Mouse (Mus musculus) left cerebral cortex, adult 8-10 months (tissue): ENCODE data around the gene Rab5c. TPM values are rescaled to one million over a fixed set of nuclear protein-coding genes. Genes with fewer than 3 reads are reported as not detected.

ENCODE experiments used
- DNase-seq, 2 experiments: peaks; one replicate each; pipeline ENCODE4 v3.0.0; 2022; ENCODE audit warnings: low spot score in 2 of 2
- total RNA-seq, 4 experiments: library from RNA; stranded (reverse); gene quantifications; 2 replicates each; pipeline ENCODE4 v1.2.4; 2022

Rab5c gene
- total RNA-seq, 4 experiments from 2014 or later: 148 to 157 (median 154) TPM

DNA sequence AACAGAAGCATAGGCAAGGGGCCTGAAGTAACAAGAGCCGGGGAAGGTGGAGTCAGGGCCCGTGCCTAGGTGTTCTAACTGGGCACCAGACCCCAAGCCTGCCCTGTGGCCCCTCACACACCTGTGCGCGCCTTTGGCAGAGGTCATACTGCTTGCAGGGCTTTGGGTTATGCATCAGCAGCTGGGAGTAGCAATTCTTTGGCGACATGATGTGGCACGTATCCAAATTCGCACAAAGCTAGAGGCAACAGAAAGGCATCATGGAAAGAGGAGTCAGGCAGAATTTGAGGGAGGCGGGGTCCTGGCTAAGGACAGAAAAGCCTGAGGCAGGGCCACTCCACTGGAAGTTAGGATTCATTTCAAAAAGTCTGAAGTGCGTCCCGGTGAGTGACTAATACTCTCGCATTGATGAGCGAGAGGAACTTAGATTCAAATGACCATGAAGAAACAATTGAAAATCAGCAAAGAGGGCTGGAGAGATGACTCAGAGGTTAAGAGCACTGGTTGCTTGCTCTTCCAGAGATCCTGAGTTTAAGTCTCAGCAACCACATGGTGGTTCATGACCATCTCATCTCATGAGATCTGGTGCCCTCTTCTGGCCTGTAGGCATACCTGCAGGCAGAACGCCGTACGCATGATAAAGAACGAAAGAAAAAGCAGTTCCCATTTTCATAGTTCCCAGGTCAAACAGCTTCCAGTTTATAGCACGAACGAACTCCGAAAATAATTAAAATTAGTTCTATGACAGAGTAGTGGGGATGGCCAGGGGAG is 35.7 kb downstream of the Rab5c start:
- no peak for DNase-seq

DNA sequence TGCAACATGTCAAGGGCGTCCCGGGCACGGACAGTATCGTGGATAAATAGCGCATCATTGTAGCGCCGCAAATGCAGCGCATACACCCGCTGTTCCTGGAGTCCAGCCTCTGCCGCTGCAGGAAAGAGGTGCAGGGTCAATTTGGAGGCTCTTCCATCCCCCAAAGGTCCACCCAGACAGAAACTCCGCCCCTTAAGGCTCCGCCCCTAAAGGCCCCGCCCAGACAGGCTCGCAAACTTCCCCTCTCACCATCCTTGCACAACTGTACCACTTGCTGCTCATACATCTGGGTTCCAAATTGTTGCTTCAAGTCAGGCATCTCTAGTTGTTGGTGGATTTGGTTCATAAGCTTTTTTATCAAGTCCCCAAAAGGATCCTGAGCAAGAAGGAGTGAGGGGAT is 36.7 kb downstream of the Rab5c start:
- no peak for DNase-seq

DNA sequence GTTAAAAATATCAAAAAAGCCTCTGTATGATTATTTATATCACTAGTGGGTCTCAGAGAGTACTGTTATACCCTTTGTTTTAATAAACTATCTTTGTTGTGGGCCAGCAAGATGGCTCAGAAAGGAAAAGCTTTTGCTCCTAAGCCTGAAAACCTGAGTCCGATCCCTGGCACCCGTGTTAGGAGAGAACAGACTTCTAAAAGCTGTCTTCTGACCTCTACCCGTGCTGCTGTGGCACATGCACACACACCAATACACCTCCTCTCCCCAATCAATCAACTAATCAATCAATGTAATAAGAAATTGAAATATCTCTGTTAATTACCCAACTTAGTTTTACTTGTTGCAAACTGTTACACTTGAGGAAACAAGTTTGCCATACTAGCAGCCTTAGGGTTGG is 37.3 kb downstream of the Rab5c start:
- no peak for DNase-seq

DNA sequence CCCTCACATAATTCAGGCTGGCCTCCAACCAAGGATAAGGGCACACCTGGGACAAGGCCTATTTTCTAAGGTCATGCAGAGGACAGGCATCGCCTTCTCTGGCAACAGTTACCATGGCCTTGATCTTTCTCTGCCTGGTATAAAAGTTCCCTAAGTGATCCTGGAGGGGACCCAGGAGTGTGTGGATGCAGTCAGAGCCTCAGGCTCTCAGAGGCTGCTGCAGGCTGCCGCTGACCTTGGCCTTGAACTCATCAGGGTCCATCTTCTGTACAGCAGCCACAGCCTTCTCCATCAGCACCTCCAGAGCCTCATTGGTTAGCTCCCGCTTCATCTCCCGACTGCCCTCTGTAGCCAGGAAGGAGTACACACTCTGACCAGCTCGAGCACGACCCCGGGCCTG is 40.1 kb downstream of the Rab5c start:
- DNase-seq: no peak

DNA sequence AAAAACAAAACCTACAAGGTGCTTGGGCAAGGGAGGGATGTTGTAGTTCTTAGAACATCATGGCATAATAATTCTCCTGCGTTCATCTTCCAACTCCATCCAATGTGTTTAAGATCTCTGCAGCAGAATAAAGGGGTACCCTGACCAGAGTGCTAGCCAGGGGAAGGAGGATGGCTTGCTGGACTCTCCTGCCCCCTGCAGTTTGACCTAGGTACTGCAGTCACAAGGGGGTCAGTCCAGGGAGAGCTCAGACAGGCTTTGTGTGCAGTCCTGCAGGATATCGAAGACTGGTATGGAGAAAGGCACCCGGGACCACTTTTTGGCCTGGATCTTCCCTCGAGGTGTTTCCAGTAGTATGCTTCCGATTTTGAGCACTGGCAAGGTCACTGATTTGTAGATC is 43.1 kb downstream of the Rab5c start:
- DNase-seq: peak in 1 of 2 experiments; percentile 77

DNA sequence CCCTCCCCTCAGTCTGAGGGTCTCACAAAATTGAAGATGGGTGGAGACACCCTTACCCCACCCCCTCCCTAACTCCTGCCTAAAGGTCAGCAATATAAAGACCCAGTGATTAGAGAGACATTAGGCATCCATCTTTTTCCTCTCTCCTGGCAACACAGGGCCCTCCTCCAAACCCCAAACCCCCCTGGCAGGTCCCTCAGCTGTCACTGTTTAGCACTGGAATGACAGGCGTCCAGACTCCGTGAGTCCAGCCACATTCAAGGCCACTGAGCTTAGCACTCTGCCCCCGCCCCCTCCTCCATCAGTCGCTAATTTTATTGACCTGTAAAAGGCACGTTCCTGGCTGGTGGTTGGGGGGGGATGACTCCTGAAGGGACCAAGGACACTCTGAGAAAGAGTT is 44.9 kb downstream of the Rab5c start:
- no peak for DNase-seq

DNA sequence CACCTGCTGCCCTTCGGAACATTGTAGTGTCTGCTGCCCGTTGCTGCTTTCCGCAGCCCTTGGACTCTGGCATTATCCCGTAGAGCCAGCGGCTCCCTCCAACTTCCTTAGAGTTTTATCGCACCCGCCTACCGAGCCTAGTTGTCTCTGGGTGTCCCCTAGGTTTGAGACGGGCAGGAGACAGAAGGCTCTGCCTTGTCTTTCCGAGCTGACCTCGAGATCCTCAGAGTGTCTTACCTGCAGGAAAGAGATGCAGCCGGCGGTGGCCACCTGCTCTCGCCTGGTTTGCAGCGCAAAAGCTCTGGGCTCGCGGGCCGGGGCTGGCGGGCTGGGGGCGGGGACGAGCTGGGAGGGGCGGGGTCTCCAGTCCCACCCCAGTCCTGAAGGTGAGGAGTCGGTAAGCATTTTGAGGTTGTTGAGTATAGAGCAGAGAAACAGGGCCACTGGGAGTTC is 45.8 kb downstream of the Rab5c start, which contains the start of gene Zfp385c:
Zfp385c (minus strand) TSS at position 292 of the 453 bp plus-strand sequence.
- no peak for DNase-seq

DNA sequence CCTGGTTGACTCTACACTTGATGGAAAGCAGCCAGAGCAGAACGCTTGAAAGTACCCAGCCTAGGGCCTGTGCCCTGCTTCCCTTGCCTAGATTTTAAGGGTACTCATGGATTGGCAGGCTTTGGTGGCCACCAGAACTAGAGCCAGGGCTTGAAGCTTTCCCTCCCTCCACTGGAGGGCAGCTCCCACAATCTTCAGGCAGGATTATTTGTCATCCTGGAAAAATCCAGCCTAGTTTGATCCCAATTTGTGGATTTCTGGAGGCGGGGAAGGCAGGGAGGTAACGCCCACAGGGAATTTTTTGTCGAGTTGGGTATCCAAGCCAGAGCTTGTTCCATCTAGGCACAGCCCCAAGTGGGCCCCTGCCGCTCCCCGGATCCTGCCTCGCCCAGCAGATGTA is 47.6 kb downstream of the Rab5c start:
- no peak for DNase-seq

DNA sequence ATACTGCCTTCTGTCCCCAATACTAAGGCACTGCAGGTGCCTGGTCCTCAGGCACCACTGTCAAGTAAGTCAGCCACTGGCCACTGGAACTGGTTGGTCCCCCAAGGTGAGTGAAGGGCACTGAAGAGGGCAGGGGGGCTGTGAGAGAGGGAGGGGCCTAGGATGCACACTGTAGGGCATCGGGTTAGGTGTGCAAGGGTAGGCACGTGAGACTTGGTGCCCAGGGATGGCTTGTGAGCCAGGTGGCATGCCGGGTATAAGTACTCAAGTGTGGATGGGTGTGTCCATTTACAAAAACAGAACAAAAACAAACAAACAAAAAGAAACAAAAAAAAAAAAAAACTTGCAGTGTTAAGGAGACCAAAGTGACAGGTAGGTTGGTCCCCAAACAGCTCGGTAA is 49.6 kb downstream of the Rab5c start:
- no peak for DNase-seq

DNA sequence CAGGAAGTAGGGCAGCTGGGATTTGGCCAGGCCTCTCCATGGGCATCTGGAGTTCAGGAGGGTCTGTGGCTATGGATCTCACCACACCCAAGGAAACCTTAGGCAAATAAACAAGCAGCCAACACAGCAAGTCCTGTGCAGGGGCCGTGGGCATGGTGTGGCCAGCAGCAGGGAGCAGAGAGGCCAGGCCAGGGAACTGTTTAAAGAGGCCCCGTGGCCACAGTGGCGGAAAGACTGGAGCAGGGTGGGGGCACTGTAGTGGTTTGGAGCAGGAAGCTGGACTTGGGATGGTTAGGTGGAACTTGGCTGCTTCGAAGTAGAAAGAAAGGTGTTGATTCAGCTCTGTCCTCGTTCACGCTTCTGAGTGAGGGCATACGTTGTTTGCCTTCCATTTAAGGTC is 50.8 kb downstream of the Rab5c start:
- DNase-seq: no peak

DNA sequence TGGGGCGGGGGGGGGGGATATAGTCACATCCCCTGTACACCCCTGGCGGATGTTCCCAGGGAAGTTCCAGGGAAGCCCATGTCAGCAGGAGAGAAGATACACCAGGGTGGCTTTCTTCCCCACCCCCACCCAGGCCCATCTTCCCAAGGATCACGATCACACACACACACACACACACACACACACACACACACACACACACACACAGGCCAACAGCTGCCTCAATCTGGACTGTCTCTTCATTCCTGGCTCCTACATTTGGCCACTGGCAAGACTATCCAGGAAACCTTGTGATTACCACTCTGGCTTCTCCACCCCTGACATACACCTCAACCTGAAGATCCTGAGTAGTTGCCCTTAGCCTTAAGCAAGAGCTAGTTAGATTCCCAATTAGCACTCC is 52.6 kb downstream of the Rab5c start:
- no peak for DNase-seq

DNA sequence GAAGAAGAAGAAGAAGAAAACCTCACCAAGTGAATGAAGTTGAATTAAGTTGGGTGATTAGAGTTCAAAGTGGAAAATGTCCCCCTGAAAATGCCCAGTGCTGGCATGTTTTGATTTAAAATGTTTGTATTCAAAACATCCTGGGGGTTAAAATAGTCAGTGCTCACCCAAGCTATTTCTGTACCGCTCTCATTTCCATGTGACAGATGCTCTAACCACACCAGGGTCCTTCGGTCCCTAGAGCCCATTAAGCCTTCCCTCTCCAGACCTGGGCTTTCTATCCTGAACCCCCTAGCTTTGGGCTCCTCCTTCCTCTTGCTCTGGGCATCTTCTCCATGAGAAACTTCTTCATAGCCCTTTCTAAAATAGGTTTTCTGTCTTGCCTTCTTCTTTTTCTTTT is 53.9 kb downstream of the Rab5c start:
- no peak for DNase-seq

DNA sequence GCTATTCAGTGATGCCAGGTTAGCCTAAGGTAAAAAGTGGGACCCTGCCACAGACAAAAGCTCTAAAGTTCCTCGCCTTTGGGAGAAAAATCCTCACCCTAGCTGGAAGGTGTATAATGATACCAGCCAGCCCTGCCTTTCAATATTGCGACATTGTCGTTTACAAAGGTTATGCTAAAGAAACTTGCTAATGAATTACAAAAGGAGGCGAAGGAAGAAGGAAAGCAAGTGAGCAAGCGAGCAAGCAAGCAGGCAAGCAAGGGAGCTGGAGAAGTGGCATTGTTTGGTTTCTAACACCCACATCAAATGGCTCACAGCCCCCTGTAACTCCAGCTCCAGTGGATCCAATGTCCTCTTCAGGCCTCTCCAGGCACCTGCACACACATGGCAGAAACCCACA is 55.5 kb downstream of the Rab5c start:
- no peak for DNase-seq

DNA sequence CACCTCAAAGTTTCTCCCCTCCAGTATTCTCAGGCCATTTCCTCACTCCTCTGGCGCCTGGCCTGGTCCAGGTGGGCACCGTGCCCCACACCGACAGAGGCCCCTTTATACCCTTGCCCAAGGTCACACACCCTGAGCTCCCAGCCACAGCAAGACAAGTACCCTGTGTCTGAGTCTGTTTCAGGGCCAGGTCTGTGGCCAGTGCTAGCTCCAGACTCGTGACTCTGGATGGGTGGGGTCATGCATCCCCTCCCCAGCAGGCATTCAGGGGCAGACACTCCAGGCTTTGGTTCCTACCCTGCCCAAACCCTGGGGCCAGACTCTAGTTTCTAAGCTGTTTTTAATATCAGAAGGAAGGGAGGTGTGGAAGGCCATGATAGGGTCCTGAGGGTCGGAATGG is 56.2 kb downstream of the Rab5c start:
- no peak for DNase-seq

DNA sequence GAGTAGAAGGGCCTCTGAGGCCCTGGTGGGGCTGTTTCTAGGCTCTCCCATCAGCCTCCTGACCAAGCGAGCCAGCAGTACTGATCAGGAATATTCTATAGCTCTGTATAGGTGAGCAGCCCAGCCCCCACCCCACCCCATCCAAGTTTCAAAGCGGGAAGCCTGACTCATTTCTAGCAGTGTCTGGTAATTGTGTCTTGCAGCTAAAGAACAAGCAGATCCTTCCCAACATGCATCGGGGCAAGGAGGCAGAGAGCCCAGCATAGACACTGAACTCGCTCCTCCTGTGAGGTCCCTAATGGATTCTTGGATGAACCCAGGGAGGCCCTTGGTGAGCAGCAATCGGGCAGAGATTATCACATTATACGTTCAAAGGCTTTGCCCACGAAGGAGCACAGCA is 60.2 kb downstream of the Rab5c start:
- DNase-seq: no peak

DNA sequence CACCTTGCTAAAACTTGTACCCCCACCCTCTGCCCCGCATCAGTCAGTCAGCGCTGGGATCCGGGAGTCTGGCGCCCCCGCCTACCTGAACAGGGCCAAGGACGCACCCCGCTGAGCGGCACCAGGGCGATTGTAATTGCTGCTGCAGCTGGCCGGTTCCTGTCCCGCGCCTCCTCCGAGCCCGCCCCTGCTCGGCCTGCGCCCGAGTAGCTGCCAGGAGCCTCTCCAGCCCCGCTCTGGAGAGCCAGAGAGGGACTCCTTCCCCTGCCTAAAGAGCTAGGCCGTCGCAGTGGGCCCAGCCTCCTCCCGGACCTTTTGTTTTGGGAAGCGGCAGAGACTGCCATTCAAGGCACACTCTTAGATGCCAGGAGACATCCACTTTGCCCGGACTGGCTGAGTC is 64.8 kb downstream of the Rab5c start:
- DNase-seq: no peak

DNA sequence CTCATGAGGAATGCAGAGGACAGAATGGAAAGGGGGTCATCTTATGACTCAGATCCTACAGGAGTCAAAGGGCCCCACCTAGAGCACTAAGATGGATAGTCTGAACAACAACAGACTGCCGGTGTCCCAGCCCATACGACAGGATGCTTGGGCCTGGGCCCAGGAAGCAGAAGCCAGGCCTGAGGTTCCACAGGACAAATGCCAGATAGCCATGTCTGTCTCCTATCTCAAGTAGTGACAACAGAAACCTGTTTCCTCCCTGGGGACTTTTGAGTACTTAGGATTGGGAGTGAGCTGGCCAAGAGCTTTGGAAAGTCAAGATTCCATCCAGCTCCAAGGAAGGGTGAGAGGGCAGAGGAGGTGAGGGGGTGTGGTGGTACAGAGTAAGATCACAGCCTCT is 66.1 kb downstream of the Rab5c start:
- no peak for DNase-seq

DNA sequence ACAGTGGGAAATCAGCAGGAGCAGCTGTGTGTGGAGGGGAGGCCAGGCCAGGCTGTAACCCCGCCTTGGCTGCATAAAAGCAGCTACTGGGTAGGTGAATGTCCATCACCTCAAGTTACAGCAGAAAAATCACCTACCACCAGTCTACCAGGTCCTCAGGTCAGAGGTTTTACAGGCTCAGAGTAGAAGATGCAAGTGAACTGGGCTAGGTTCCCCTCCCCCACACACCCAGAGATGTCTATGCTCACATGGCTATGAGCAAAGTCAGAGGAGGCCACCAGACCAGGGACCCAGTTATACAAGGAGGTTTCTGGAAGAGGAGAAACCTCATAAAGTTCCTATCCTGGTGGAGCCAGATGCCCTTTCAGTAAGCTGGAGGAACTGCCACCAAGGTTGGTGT is 67.0 kb downstream of the Rab5c start:
- no peak for DNase-seq

Other genes with a start within 250 kb of the Rab5c start
- gene Acly, start 210.2 kb downstream of the Rab5c start, total RNA-seq: 100 to 1,000 TPM; 150 to 164 (median 156) TPM
- gene Ttc25, start 192.6 kb downstream of the Rab5c start, total RNA-seq: 1 to 10 TPM in 3 of 4 experiments, under 1 TPM in 1; 0.98 to 2.2 (median 1.8) TPM
- gene Cnp, start 163.3 kb downstream of the Rab5c start, total RNA-seq: 100 to 1,000 TPM; 220 to 251 (median 229) TPM
- gene Nkiras2, start 119.0 kb downstream of the Rab5c start, total RNA-seq: 10 to 100 TPM; 12.1 to 15.5 (median 13.2) TPM
- 100 to 1,000 TPM; 241 to 278 (median 260) TPM for gene Dnajc7, start 118.0 kb downstream of the Rab5c start, total RNA-seq
- 1 to 10 TPM in 1 of 4 experiments, under 1 TPM in 3; 0.11 to 1.1 (median 0.40) TPM for gene Zfp385c, start 45.8 kb downstream of the Rab5c start, total RNA-seq
- gene Dhx58, start 33.9 kb downstream of the Rab5c start, total RNA-seq: 1 to 10 TPM; 1.6 to 2.1 (median 1.8) TPM
- 10 to 100 TPM; 56.6 to 62.8 (median 59.2) TPM for gene Kat2a, start 25.8 kb downstream of the Rab5c start, total RNA-seq
- gene Hspb9, start 24.4 kb downstream of the Rab5c start, total RNA-seq: not detected
- gene Kcnh4, start 21.7 kb upstream of the Rab5c start, total RNA-seq: 10 to 100 TPM; 18.4 to 20.2 (median 18.7) TPM
- not detected for gene Hcrt, start 24.7 kb upstream of the Rab5c start, total RNA-seq
- gene Ghdc, start 32.7 kb upstream of the Rab5c start, total RNA-seq: 1 to 10 TPM; 6.6 to 9.2 (median 8.0) TPM
- gene Stat5b, start 112.5 kb upstream of the Rab5c start, total RNA-seq: 10 to 100 TPM; 26.8 to 30.9 (median 30.6) TPM
- 1 to 10 TPM; 2.0 to 2.8 (median 2.1) TPM for gene Stat5a, start 121.1 kb upstream of the Rab5c start, total RNA-seq
- gene Stat3, start 201.3 kb upstream of the Rab5c start, total RNA-seq: 10 to 100 TPM; 39.0 to 54.7 (median 46.3) TPM
- 10 to 100 TPM; 18.7 to 20.9 (median 20.8) TPM for gene Cavin1, start 232.7 kb upstream of the Rab5c start, total RNA-seq